Mouse (Mus musculus) forelimb bud, embryonic 11.5 days (tissue): ENCODE results near the gene Plbd2.

Experiments
- DNase-seq: peaks from one replicate; pipeline ENCODE4 v3.0.0-alpha.2; 2012; ENCODE audit warnings: low read depth, low spot score

The Plbd2 gene

DNA sequence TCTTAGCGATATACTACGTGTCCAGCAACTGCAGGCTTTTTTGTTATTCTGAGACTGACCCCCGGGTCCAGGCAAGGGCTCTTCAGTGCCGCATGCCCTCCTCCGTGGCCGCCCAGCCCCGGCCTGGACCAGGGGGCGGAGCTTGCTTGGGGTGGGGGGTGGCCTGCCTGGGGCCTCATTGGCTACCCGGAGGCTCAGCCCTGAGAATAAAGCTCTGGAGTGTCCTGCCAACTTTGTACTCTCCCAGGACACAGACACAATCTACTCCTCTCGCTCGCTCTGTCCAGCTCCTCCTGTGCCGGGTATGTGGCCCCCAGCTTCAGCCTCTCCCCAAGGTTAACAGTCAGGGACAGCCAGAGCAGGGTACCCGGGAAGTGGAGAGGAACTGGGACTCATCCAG, 27.1 kb downstream of the Plbd2 start, which contains the start of gene Sds:
Gene Sds, plus strand, starts transcription at position 231 of the 400 bp plus-strand sequence.
- DNase-seq = no peak

DNA sequence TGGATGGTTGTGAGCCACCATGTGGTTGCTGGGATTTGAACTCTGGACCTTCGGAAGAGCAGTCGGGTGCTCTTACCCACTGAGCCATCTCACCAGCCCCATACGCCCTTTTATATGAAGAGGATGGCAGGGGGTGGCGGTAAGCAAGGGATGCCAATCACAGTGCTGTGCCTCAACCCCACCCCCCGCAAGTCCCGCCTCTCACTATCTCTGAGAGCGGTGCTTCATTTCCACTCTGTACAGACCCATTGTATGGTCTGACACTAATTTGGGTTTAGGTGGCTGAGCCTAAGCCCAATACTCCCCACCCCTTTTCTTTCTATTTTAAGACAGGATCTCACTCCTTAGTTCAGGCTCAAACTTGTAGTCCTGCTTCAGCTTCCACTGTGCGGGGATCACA, 27.6 kb downstream of the Plbd2 start:
- DNase-seq = no peak

DNA sequence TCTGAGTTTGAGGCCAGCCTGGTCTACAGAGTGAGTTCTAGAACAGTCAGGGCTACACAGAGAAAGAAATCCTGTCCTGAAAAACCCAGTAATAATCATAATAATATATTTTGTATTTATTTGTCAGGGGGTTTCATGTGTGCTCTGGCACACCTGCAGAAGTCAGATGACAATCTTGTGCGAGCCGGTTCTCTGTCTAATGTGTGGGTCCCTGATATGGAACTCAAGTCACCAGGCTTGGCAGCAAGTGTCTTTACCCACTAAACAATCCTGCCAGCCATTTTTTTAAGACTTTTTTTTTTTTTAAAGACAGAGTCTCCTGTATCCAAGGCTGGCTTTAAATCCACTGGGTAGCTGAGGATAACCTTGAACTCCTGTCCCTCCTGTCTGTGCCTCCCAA, 30.1 kb downstream of the Plbd2 start:
- DNase-seq = no peak

DNA sequence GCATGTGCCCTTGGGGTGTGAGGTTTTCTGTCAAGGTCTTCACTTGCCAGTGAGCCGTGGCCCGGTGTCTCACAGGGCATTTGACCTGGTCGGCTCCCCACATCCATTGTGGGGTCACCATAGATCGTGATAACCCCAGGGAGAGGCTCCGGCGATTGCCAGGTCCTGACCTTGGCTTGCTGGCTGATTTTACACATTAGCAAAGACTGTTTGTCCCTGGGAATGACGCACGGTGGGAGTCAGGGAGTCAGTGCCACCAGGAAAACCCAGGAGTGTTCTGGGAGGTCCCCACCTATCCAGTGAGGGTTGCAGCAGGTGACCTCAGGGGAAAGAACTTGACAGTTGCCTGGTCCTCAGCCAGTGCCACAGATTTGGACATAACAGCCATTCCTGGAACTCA, 30.7 kb downstream of the Plbd2 start, which contains the start of gene Sdsl:
Gene Sdsl, minus strand, starts transcription at position 41 of the 400 bp plus-strand sequence.
- no peak for DNase-seq

DNA sequence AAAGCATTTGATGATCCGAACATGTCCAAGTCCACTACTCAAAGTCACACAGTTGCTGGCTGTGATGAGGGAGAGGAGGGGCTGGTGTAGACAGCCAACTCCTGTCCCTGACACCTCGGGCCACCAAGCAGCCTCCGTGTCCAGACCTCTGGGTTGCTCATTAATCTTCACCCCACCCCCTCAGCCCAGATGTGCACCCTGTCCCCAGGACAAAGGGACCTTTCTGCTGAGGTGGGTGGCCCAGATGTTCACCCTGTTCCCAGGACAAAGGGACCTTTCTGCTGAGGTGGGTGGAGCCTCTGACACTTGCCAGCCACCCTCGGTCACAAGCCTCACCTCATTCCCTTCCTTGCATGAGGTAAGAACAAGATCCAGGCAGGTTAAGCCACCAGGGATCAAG, 31.9 kb downstream of the Plbd2 start:
- no peak for DNase-seq

DNA sequence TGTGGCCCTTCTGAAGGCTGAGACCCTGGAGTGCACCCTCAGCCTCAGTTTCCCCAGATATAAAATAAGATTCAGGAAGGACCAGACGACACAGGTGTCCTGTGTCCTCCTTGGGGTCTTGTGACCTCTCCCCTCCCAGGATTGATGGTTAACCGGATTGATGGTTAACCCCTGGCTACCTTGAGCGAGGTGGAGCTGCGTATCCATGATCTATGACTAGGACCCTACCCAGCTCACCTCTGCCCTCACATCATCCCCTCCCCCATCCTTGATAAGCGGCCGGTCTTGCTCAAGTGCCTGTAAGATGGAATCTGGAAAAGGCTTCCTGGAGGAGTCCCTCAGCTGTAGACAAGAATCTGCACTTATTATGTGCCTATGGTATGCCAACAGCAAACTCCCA, 34.6 kb downstream of the Plbd2 start:
- no peak for DNase-seq

DNA sequence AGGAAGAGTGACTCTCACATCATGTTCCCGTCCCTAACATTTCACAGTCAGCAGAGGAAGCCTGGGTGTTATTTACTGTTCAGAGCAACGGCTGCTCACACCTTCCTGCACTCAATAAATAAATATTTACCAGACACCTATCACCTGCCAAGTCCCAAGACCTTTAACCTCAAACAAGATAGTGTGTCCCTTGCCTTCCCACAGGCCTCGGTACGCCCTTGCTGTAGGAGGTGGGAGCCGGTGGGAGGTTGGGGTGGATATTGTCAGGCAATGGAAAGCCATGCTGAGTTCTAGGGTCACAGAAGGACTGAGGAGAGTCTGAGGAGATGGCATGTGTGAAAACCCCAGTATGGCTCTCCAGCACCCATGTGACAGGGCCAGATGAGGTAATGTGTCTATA, 35.1 kb downstream of the Plbd2 start:
- DNase-seq = no peak

DNA sequence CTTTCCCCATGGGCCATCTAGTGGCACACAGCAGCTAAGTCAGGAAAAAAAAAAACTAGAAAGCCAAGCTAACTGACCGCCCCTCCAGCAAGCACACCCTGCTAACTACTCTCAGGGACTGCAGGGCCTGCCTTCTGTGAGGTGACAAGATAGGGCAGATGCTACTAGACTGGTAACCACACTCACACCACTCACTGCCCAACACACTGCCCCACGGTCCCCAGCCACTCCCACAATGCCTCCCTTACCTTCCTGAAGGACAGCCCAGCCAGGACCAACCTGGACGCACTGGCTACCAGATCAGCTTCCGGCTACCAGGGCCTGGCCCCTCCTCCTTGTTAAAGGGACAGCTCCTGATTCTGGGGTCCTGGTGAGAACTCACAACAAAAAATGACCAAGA, 36.4 kb downstream of the Plbd2 start:
- no peak for DNase-seq

DNA sequence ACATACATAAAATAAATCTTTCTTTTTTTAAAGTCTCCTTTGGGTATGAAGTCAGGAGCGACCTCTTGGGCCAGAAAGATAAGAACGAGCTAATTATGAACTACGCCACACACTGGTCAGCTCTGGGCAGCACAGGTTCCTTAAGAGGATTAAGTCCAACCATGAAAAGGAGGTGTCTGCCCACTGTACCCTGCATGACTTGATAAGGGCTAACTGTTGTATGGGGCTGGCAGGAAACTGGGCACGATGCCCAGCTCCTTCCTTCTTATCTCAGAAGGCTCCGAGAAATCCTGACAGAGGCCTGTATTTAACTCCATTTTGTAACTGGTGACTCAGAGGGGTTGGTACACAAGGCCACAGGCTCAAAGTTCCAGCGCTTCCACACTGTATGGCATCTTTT, 37.6 kb downstream of the Plbd2 start:
- no peak for DNase-seq

DNA sequence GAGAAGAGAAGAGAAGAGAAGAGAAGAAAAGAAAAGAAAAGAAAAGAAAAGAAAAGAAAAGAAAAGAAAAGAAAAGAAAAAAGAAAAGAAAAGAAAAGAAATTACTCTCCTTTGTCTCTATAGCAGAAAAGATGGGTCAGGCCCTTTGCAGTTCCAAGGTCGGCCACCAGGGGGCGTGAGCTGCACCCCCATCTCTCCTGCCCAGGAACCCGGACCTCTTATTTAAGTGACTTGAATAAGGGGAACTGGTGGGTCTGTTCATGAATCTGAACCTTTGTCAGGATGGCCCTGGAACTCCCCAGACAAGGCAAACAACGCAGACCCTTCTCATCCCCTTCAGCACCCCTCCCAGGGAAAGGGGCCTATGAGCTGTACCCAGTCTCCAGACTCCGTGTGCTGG, 38.4 kb downstream of the Plbd2 start:
- no peak for DNase-seq

DNA sequence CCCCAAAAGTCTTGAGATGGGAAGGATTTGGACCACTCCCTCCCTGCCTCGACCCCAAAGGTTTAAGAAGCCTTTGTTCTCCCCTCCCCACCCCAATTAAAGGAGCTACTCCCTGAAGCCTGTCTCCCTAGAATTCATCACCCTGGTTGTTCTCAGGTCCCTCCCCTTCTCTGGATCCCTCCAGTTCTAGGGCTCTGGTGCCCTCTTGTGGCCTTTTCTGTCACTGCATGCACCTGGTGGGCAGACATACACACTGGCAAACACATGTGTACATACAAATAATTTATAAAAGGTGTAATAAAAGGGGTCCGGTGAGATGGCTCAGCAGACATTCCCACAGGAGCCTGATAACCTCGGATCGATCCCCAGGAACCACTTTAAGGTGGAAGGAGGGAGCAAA, 39.1 kb downstream of the Plbd2 start:
- no peak for DNase-seq

DNA sequence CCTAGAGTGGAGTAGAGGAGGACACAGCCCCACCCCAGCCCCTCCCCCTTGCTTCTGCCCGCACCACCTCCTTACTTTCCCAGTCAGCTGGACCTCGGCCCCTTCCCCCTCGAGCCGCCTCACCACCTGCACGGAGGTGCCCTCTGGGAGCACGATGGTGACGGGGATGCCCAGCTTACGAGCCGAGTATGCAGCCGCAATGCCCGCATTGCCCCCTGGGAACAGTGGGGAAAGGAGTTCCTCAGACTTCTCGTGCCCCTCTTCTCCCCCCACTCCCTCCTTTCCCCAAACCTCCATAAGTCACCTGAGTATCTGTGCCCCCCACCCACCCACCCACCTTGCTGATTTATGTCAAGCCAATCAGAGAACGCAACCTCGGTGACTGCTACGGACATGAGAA, 41.5 kb downstream of the Plbd2 start:
- no peak for DNase-seq

DNA sequence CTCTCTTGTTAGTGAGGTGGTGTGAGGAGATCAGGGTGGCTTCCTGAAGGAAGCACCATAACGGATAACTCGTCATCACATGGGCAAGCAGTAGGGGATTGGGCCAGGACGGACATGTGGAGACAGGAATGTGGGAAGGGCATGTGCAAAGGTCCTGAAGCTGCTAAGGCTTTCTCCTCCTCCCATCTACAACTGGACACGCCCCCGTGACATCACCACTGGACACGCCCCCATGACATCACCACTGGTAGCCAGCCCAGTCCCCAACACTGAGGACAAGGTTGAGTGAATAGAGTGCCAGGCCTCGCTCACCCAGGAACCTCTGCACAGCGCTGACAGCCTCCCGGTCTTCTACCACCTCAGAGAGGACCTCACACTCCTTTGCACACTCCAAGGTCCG, 44.3 kb downstream of the Plbd2 start:
- no peak for DNase-seq

DNA sequence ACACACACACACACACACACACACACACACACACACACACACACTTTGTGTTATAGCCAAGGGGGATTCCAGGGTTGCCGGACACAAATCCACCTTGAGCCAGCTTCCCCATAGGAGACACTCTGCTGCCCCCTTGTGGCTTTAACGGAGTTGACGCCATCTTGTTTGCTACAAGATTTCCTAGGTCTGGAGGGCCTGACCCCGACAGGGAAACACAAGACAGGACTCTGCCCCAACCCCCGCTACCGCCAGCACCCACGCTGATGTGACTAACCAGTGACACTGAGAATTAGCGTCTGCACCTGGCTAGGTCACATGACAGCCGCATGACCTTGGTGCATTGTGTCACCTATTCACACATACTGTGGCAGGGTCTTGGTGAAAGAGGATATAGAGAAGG, 45.8 kb downstream of the Plbd2 start:
- peak; percentile 86 for DNase-seq

DNA sequence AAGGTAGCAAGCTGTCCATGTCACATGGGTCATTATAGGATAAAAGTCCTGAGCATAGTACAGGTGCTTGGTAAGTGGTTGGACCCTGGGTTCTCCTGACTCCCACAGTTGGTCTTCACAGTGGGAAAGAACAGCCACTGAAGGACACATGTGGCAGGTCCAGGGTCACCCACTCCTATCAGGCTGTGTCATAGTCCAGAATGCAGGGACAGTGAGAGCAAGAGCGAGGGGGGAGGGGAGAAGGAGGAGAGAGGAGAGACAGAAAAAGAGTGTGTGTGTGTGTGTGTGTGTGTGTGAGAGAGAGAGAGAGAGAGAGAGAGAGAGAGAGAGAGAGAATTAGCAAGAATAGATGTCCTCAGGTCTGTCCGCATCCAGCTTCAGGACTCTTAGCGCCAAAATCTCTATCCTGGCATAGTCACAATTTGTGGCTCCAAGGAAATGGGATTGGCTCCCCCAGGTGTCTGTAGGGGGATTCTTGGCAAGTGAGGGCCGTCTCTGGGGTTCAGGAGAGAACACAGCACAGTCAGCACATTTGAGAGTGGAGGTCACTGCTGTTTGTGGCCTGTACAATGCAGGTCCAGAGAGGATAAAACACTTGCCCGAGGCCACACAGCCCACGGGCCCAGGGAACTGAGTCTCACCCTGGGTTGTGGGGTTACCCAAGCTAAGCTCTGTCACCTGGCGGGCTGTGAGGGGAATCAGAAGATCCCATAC, 46.4 kb downstream of the Plbd2 start:
- DNase-seq = no peak

DNA sequence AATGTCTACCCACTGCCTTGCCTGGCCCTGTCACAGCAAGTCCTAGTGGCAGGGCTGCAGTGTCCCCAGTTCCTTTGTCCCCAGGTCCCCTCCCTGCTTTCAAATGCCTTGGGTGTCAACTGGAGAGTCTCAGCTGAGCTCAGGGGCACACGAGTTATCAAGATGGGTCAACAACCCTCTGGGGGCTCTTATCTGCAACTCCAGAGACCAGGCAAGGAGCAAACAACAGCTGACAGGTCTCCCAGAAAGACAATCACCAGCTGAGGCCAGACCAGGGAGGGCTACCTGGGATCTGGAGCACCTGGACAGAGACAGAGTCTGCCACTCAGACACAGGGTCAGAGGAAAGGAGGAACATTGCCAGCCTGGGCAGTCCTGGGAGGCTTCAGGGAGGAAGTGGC, 47.2 kb downstream of the Plbd2 start:
- DNase-seq = no peak

DNA sequence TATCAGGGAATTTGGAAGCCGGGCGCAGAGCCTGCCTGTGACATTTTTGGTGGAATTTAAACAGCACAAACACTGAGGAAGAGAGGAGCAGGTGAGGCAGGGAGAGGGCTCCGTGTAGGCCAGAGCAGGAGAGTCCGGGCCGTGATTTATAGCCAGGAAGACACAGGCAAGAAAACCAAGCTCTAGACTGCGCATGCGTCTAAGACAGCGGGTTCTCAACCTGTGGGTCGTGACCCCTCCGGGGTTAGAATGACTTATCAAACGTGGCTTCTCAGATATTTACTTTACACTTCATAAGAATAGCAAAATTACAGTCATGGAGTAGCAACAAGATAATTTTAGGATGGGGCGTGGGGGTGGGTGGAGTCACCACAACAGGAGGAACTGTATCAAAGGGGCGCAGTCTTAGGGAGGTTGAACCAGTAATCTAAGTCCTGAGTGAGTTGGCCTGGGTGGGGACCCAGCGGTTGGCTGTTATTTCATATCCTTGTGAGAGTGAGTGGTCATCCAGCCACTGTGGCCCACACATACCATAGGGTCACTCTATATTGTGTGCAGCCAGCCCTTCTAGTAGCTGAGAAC, 48.6 kb downstream of the Plbd2 start:
- no peak for DNase-seq

DNA sequence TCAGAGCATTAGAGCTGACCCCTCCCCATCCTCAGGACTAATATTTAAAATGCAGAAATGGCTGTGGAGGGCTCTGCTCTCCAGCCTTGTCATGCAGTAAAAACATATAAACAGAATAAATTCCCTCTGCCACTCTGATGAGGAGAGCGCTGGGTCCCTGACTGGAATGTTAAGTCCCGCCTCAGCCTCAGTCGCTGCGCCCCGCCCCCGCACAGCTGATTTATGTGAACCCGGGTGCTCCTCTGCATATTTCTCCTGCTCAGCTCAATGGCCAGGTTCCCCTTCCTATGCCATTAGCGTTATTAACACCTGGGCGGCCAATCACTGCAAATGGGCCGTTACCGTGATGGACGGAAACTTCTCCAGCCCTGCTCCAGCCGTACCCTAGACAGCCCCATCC, 56.1 kb downstream of the Plbd2 start:
- DNase-seq = no peak

DNA sequence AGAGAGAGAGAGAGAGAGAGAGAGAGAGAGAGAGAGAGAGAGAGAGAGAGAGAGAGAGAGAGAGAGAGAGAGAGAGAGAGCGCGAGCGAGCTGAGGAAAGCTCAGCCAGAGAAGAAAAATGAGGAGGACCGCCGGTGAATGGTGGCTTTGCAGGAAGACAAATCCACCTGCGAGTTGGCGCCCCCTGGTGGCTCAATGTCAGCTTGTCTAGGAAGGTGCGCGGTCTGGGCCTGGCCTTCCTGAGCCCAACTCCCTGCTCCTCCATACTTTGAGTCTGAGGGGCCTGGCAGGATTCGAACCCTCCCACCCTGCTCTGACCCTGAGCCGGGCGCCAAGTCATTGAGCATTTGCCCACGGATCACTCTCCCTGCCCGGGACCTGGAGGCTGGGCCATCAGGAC, 62.7 kb downstream of the Plbd2 start:
- DNase-seq = peak; percentile 92

DNA sequence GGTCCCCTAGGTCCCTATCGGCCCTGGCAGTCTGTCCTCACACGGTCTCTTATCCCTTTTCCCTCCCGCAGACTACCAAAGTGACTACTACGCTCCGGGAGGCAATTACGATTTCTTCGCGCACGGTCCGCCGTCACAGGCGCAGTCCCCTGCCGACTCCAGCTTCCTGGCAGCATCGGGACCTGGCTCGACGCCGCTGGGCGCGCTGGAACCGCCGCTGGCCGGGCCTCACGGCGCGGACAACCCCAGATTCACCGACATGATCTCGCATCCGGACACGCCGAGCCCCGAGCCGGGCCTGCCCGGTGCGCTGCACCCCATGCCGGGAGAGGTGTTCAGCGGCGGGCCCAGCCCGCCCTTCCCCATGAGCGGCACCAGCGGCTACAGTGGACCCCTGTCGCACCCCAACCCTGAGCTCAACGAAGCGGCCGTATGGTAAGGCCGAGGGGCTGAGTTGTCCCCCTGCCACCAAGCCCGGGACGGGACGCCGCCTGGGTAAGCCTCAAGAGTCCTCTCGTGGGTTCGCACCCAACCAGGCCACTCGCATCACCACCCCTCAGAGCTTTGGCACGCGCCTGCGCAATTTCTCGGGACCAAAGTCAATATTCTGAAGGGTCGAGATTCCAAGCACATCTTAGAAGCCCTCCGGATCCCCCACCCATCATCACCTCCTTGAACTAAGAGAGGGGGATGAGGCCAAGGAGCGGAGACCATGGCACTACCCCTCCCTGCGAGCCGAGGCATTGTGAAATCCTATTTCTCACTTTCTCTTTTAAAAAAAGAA, 63.3 kb downstream of the Plbd2 start:
- no peak for DNase-seq

DNA sequence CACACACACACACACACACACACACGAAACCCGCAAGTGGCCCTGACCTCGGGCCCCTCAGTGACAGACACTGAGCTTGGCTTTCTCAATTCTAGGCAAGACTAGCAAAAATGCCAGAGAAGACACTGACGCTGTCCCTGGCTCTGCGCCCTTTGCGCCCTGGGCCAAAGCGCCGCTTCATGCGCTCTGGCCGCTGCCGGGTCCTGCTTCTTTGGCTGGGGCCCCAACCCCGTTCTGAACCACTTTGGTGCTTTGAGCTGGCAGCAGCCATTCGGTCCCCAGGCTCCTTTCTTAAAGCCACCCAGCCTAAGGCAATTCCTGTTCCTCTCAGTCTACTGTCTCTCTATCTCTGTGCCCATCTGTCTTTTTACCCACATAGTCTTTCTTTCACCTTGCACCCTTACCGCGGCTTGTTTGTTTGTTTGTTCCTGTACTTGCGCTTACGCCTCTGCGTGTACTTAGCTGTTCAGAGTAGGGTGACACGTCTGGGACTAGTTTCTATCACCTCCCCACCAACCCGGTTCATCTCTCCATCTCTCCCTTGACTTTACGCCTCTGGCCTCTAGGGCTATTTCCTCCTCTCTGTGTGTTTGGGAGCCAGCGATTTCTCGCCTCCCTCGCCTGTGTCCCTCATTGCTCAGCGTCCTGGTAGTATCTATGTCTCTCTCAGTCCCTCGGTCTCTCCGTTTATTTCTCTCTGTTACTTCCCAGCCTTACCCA, 64.3 kb downstream of the Plbd2 start:
- no peak for DNase-seq

DNA sequence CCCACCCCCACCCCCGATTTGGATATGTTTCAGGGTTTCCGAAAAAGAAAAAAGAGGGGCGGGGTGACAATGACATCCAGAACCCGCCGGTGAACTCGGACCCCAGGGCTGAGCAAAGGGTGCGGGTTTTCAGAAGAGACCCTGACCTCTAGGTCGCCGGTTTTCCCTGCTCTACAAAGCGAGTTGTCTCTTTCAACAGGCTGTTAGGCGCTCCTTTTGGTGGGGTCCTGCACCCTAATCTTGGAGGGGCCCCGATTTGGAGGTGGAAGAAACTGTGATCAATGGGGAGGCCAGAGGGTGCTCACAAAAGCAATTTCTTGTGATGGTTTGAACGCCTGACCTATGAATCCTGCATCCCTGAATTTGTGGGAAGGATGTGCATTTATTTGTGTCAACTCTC, 65.0 kb downstream of the Plbd2 start:
- no peak for DNase-seq
